Mouse (Mus musculus) heart, embryonic 14.5 days (tissue): ENCODE results near the gene Hlcs. TPM values are rescaled to one million over a fixed set of nuclear protein-coding genes. Genes with fewer than 3 reads are reported as not detected.

ENCODE experiments used
- ATAC-seq: fragments of 200-750 bp; cut with Nextera tagmentation; 2 replicates; pipeline ENCODE4 v1.8.0; 2017; ENCODE audit warnings: low read depth, moderate TSS enrichment; ENCODE audit not compliant: insufficient number of reproducible peaks, insufficient read depth, low FRiP score
- H3K27ac ChIP-seq, 2 experiments: fragments of 200-500 bp in 1 of 2; fragments of 300-500 bp in 1 of 2; sonication (generic) in 1 of 2; replicated peaks in 1 of 2; 2 replicates each; pipeline ENCODE4 v1.5.1; 2012 to 2014; ENCODE audit warnings: low read depth in 2 of 2, low read length in 2 of 2, control low read depth in 1 of 2, mild to moderate bottlenecking in 1 of 2, mixed read lengths in 1 of 2; ENCODE audit not compliant: control insufficient read depth in 1 of 2, insufficient read depth in 1 of 2
- H3K27me3 ChIP-seq: fragments of 300-500 bp; sonication (generic); 2 replicates; pipeline ENCODE4 v1.6.1; 2014; ENCODE audit warnings: mild to moderate bottlenecking, low read length, control low read depth; ENCODE audit not compliant: control insufficient read depth, insufficient read depth
- H3K36me3 ChIP-seq: fragments of 300-500 bp; sonication (generic); 2 replicates; pipeline ENCODE4 v1.6.1; 2014; ENCODE audit warnings: mild to moderate bottlenecking, control low read depth, low read length, mixed read lengths; ENCODE audit not compliant: control insufficient read depth, insufficient read depth
- H3K4me1 ChIP-seq, 2 experiments: fragments of 200-500 bp in 1 of 2; fragments of 300-500 bp in 1 of 2; sonication (generic) in 1 of 2; 2 replicates each; pipeline ENCODE4 v1.6.1; 2012 to 2014; ENCODE audit warnings: low read length in 2 of 2, control low read depth in 1 of 2, mixed read lengths in 1 of 2; ENCODE audit not compliant: control insufficient read depth in 2 of 2, insufficient read depth in 2 of 2
- H3K4me2 ChIP-seq: fragments of 300-500 bp; sonication (generic); 2 replicates; pipeline ENCODE4 v1.6.1; 2014; ENCODE audit warnings: mild to moderate bottlenecking, low read length
- H3K4me3 ChIP-seq, 2 experiments: fragments of 200-500 bp in 1 of 2; fragments of 300-500 bp in 1 of 2; sonication (generic) in 1 of 2; 2 replicates each; pipeline ENCODE4 v1.5.1; 2012 to 2014; ENCODE audit warnings: low read length in 2 of 2, mild to moderate bottlenecking in 2 of 2, control low read depth in 1 of 2, low read depth in 1 of 2, moderate library complexity in 1 of 2; ENCODE audit not compliant: control insufficient read depth in 1 of 2, insufficient read depth in 1 of 2
- H3K9ac ChIP-seq: fragments of 300-500 bp; sonication (generic); 2 replicates; pipeline ENCODE4 v1.6.1; 2014; ENCODE audit warnings: mild to moderate bottlenecking, low read length
- H3K9me3 ChIP-seq: fragments of 300-500 bp; sonication (generic); 2 replicates; pipeline ENCODE4 v1.6.1; 2016; ENCODE audit warnings: low read length, control low read depth; ENCODE audit not compliant: control insufficient read depth
- WGBS: fragments of 180-500 bp; shearing (Covaris S2); extraction: QIAGEN DNeasy Blood & Tissue Kit; methylation state at CpG from one replicate; pipeline ENCODE4 v1.1.7; 2014; 5-methylcytosine and 5-hydroxymethylcytosine counted together
- microRNA-seq: library from miRNA; unstranded; fragments of <30 nt; microRNA quantifications from one replicate; pipeline ENCODE4, GENCODE M21; 2016
- polyA plus RNA-seq: library from polyadenylated mRNA; unstranded; fragments of >200 nt; fragmentation: Nextera tagmentation; extraction: Ambion mirVana; gene quantifications from 2 replicates; pipeline ENCODE4 v1.2.1, GENCODE M21; 2014

The Hlcs gene
- polyA plus RNA-seq, 1 experiment from 2014 or later, result 8.1 TPM

DNA sequence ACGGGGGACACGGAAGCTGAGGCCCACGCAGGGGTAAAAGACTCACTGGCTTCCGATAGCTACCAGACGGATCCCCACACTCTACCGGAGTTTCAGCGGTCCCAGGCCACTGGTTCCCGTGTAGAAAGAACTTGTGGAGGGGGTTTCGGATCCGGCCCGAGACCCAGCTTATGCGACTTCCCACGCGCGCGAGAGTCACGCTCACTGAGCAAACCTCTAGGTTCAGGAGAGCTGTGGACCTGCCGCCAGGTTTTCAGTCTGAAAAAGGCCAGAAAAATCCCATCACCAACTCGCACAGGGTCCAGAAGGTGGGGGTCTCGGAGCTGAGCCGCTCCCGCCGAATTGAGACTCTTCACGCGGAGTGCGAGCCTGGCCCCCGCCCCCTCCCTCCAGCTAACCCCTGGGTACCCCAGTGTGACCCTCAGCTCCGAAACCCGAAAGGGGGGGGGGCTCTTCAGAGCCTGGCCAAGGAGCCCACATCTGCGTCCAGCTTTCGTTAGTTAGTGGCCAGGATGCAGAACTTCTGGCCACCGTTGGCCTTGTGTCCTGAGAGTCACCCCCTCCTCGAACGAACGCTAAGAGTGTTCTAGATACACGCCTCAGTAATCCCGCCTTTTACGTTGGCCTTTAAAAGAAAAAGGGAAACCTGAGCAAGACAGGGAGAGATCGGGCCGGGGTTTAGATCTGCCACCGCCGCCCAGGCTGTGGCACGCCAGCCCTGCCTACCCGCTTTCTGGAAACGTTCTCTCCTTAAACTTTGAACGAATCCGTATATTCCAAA is 234.1 kb downstream of the Hlcs start:
- WGBS, result 2% methylated on average over 47 of the region's 47 CpGs
- H3K4me3 ChIP-seq, result no peak overlapping the region
- H3K36me3 ChIP-seq, result no peaks in the 10 kb centered on the region
- H3K27me3 ChIP-seq, result peaks cover 89% of the 10 kb centered on the region
- ATAC-seq, result no peak
- no peak overlapping the region for H3K27ac ChIP-seq
- H3K9me3 ChIP-seq, result no peaks in the 10 kb centered on the region
- no peak overlapping the region for H3K9ac ChIP-seq
- H3K4me2 ChIP-seq, result no peak overlapping the region
- no peaks in the 10 kb centered on the region; a peak in 2 of 4 replicates for H3K4me1 ChIP-seq

Small RNAs within 50 kb of the gene (microRNA-seq; reads per million reads assigned to microRNA genes)
- gene Gm23062, result not detected

Other genes starting within 250 kb of the Hlcs start
- 0.11 TPM in 1 of 2 replicates, not detected in the other for gene Sim2, start 228.6 kb downstream of the Hlcs start, polyA plus RNA-seq
- 5.1 and 5.5 TPM in 2 replicates for gene Ripply3, start 14.8 kb upstream of the Hlcs start, polyA plus RNA-seq
- 186 and 200 TPM in 2 replicates for gene Ttc3, start 57.0 kb upstream of the Hlcs start, polyA plus RNA-seq
- gene Pigp, start 58.3 kb upstream of the Hlcs start, polyA plus RNA-seq, result 89.0 and 117 TPM in 2 replicates
- gene Vps26c, start 213.3 kb upstream of the Hlcs start, polyA plus RNA-seq, result 49.4 and 56.3 TPM in 2 replicates